Mouse (Mus musculus) midbrain, postnatal 0 days (tissue): Measurements from ENCODE around the gene Rab3gap2. TPM values are rescaled to one million over a fixed set of nuclear protein-coding genes. Genes with fewer than 3 reads are reported as not detected.
A peak's percentile ranks its signal among the peaks of the same experiment; 100 is the strongest.

Source experiments
- ATAC-seq: fragments of 200-750 bp; cut with Nextera tagmentation; 2 replicates; pipeline ENCODE4 v1.8.0; 2017; ENCODE audit warnings: moderate number of reproducible peaks, mild to moderate bottlenecking, moderate TSS enrichment, moderate library complexity; ENCODE audit not compliant: low FRiP score
- DNase-seq: peaks from one replicate; pipeline ENCODE4 v3.0.0-alpha.2; 2015; ENCODE audit warnings: low spot score
- H3K27ac ChIP-seq: fragments of 300-500 bp; sonication (generic); 2 replicates; pipeline ENCODE4 v1.5.1; 2014; ENCODE audit warnings: low read depth, mild to moderate bottlenecking, low read length, mixed read lengths
- H3K27me3 ChIP-seq: fragments of 300-500 bp; sonication (generic); 2 replicates; pipeline ENCODE4 v1.6.1; 2014; ENCODE audit warnings: low read length, control low read depth, mixed read lengths; ENCODE audit not compliant: insufficient read depth
- H3K36me3 ChIP-seq: fragments of 300-500 bp; sonication (generic); 2 replicates; pipeline ENCODE4 v1.6.1; 2014; ENCODE audit warnings: low read length, control low read depth, mixed read lengths; ENCODE audit not compliant: insufficient read depth
- H3K4me1 ChIP-seq: fragments of 300-500 bp; sonication (generic); 2 replicates; pipeline ENCODE4 v1.6.1; 2014; ENCODE audit warnings: mild to moderate bottlenecking, control low read depth, antibody characterized with exemption, low read length, mixed read lengths; ENCODE audit not compliant: insufficient read depth
- H3K4me2 ChIP-seq: fragments of 300-500 bp; sonication (generic); 2 replicates; pipeline ENCODE4 v1.6.1; 2014; ENCODE audit warnings: low read depth, mild to moderate bottlenecking, low read length, mixed read lengths; ENCODE audit not compliant: poor library complexity, severe bottlenecking
- H3K4me3 ChIP-seq: fragments of 300-500 bp; sonication (generic); 2 replicates; pipeline ENCODE4 v1.5.1; 2014; ENCODE audit warnings: low read depth, mild to moderate bottlenecking, low read length, moderate library complexity
- H3K9ac ChIP-seq: fragments of 300-500 bp; sonication (generic); replicated peaks from 2 replicates; pipeline ENCODE4 v1.6.1; 2014; ENCODE audit warnings: mild to moderate bottlenecking, low read length, moderate library complexity, mixed read lengths; ENCODE audit not compliant: poor library complexity, severe bottlenecking
- H3K9me3 ChIP-seq: fragments of 300-500 bp; sonication (generic); 2 replicates; pipeline ENCODE4 v1.6.1; 2016; ENCODE audit warnings: low read length, control low read depth
- CTCF ChIP-seq: IDR thresholded peaks from 2 replicates; pipeline ENCODE4 v1.5.1; 2016; ENCODE audit warnings: antibody characterized with exemption, mild to moderate bottlenecking
- WGBS: fragments of 180-500 bp; shearing (Covaris S2); extraction: QIAGEN DNeasy Blood & Tissue Kit; methylation state at CpG from one replicate; pipeline ENCODE4 v1.1.7; 2014; 5-methylcytosine and 5-hydroxymethylcytosine counted together
- polyA plus RNA-seq: library from polyadenylated mRNA; unstranded; fragments of >200 nt; fragmentation: Nextera tagmentation; extraction: Ambion mirVana; gene quantifications from 2 replicates; pipeline ENCODE4 v1.2.1, GENCODE M21; 2015
- total RNA-seq: library from RNA; depleted of rRNA; stranded (reverse); fragments of >200 nt; gene quantifications from 2 replicates; pipeline ENCODE4 v1.2.3, GENCODE M21; 2014

Gene Rab3gap2
- total and polyA plus RNA-seq, 2 experiments from 2014 or later = 20.2 to 29.8 TPM

- no peak overlapping the region for H3K4me3 ChIP-seq
- no peaks in the 10 kb centered on the region for H3K9me3 ChIP-seq
- H3K9ac ChIP-seq = no peak overlapping the region
- H3K27ac ChIP-seq = no peak overlapping the region
- peak; percentile 34 for TF ChIP-seq CTCF
- H3K4me2 ChIP-seq = no peak overlapping the region
- ATAC-seq (no peak), DNase-seq (no peak)
- no peaks in the 10 kb centered on the region for H3K36me3 ChIP-seq
- WGBS = 83% methylated on average over 2 of the region's 2 CpGs
- H3K4me1 ChIP-seq = peaks cover 8% of the 10 kb centered on the region
- H3K27me3 ChIP-seq = no peaks in the 10 kb centered on the region
Measured at GRCm38 (mm10) chr1:185201994-185202393, 1.9 kb upstream of the Rab3gap2 start.

GRCm38 (mm10) chr1:185203196-185203908 is 565 bp upstream of the Rab3gap2 start:
- Histone ChIP-seq H3K9me3 (no peaks in the 10 kb centered on the region), H3K4me3 (peak overlapping the region; percentile 94), H3K27me3 (no peaks in the 10 kb centered on the region), H3K27ac (peak overlapping the region; percentile 48), H3K4me1 (peaks cover 8% of the 10 kb centered on the region), H3K9ac (peak overlapping the region; percentile 92), H3K4me2 (peak overlapping the region; percentile 88), H3K36me3 (no peaks in the 10 kb centered on the region)
- no peak; the same call in 1 of the 2 replicates for ATAC-seq
- no peak for DNase-seq
- whole genome bisulfite sequencing = 5% methylated on average over 23 of the region's 23 CpGs
- no peak for TF ChIP-seq CTCF

GRCm38 (mm10) chr1:185205090-185205489 is 1.2 kb downstream of the Rab3gap2 start:
- H3K4me3 ChIP-seq = peak overlapping the region; percentile 94; the same call in 1 of the 2 replicates
- ATAC-seq (no peak), DNase-seq (no peak)
- 84% methylated on average over 8 of the region's 8 CpGs for WGBS
- no peaks in the 10 kb centered on the region for H3K27me3 ChIP-seq
- H3K4me2 ChIP-seq = peak overlapping the region; percentile 88
- no peak for TF ChIP-seq CTCF
- H3K9ac ChIP-seq = 0 out of 2 replicates have a peak overlapping the region, but pooled peaks have one; percentile 92
- H3K4me1 ChIP-seq = peaks cover 8% of the 10 kb centered on the region
- no peaks in the 10 kb centered on the region for H3K36me3 ChIP-seq
- no peak overlapping the region for H3K27ac ChIP-seq
- no peaks in the 10 kb centered on the region for H3K9me3 ChIP-seq

- Histone ChIP-seq H3K4me2 (no peak overlapping the region), H3K27me3 (no peaks in the 10 kb centered on the region), H3K4me3 (no peak overlapping the region), H3K9me3 (no peaks in the 10 kb centered on the region), H3K36me3 (no peaks in the 10 kb centered on the region; the same call in 1 of the 2 replicates), H3K27ac (no peak overlapping the region), H3K4me1 (peaks cover 8% of the 10 kb centered on the region), H3K9ac (no peak overlapping the region)
- TF ChIP-seq CTCF = no peak
- ATAC-seq = no peak
- no peak for DNase-seq
- 94% methylated on average over 13 of the region's 13 CpGs for WGBS
Measured at GRCm38 (mm10) chr1:185207851-185208595, 4.1 kb downstream of the Rab3gap2 start.

GRCm38 (mm10) chr1:185208766-185209165 is 4.8 kb downstream of the Rab3gap2 start:
- ATAC-seq (no peak), DNase-seq (no peak)
- H3K27ac ChIP-seq = no peak overlapping the region
- H3K4me3 ChIP-seq = no peak overlapping the region
- H3K9me3 ChIP-seq = no peaks in the 10 kb centered on the region
- H3K9ac ChIP-seq = no peak overlapping the region
- H3K36me3 ChIP-seq = no peaks in the 10 kb centered on the region; the same call in 1 of the 2 replicates
- WGBS = 90% methylated on average over 8 of the region's 8 CpGs
- H3K27me3 ChIP-seq = no peaks in the 10 kb centered on the region
- TF ChIP-seq CTCF = no peak
- H3K4me1 ChIP-seq = peaks cover 8% of the 10 kb centered on the region
- H3K4me2 ChIP-seq = no peak overlapping the region
